Mouse (Mus musculus) bone marrow, adult 2 months (tissue): Measurements from ENCODE around the gene Nrxn1. TPM values are rescaled to one million over a fixed set of nuclear protein-coding genes. Genes with fewer than 3 reads are reported as not detected.
"Not testable (repeated sequence)": the region's sequence is repeated elsewhere in the genome, so short reads cannot be mapped to it uniquely, and the experiment has no call there.

Source experiments
- H3K27ac ChIP-seq: fragments of 200-500 bp; 2 replicates; pipeline ENCODE4 v1.5.1; 2012; ENCODE audit warnings: low read depth, mild to moderate bottlenecking, control low read depth, inconsistent platforms, low read length; ENCODE audit not compliant: control insufficient read depth, poor library complexity, insufficient read depth
- H3K4me1 ChIP-seq: fragments of 200-500 bp; 2 replicates; pipeline ENCODE4 v1.6.1; 2011; ENCODE audit warnings: low read length; ENCODE audit not compliant: control insufficient read depth, insufficient read depth
- H3K4me3 ChIP-seq: fragments of 200-500 bp; replicated peaks from 2 replicates; pipeline ENCODE3; 2011; ENCODE audit warnings: mild to moderate bottlenecking, low read depth, low read length, control low read depth; ENCODE audit not compliant: control insufficient read depth
- CTCF ChIP-seq: fragments of 200-500 bp; IDR thresholded peaks from 2 replicates; pipeline ENCODE4 v1.5.1; 2011; ENCODE audit warnings: low read length, control low read depth; ENCODE audit not compliant: control insufficient read depth, insufficient read depth
- POLR2A ChIP-seq: fragments of 200-500 bp; IDR thresholded peaks from 2 replicates; pipeline ENCODE4 v1.6.1; 2011; ENCODE audit warnings: low read depth, mild to moderate bottlenecking, control low read depth, low read length, borderline replicate concordance; ENCODE audit not compliant: control insufficient read depth
- WGBS: fragments of 180-500 bp; shearing (Covaris S2); methylation state at CpG from one replicate; pipeline ENCODE4 v1.1.7; 2018; 5-methylcytosine and 5-hydroxymethylcytosine counted together
- polyA plus RNA-seq: library from polyadenylated mRNA; stranded (reverse); fragments of >200 nt; gene quantifications from 2 replicates; pipeline ENCODE4 v1.2.4, GENCODE M21; 2011; ENCODE audit warnings: low replicate concordance; ENCODE audit not compliant: missing spikeins, insufficient read depth, insufficient read length

The Nrxn1 gene
- polyA plus RNA-seq, 1 experiment = not detected

GRCm38 (mm10) chr17:90546806-90547205 is 546.1 kb downstream of the Nrxn1 start:
- TF ChIP-seq POLR2A (no peak), CTCF (no peak)
- H3K27ac ChIP-seq = no peak overlapping the region
- no peaks in the 10 kb centered on the region for H3K4me1 ChIP-seq
- no peak overlapping the region for H3K4me3 ChIP-seq
- 87% methylated on average over 4 of the region's 4 CpGs for WGBS

- 78% methylated on average over 8 of the region's 8 CpGs for WGBS
- Histone ChIP-seq H3K4me1 (no peaks in the 10 kb centered on the region), H3K27ac (no peak overlapping the region), H3K4me3 (no peak overlapping the region)
- no peak for TF ChIP-seq CTCF
- TF ChIP-seq POLR2A = no peak
These were observed 548.1 kb downstream of the Nrxn1 start for GRCm38 (mm10) chr17:90544639-90545259.

GRCm38 (mm10) chr17:90543986-90544638 is 548.8 kb downstream of the Nrxn1 start:
- TF ChIP-seq CTCF (no peak), POLR2A (no peak)
- Histone ChIP-seq H3K4me3 (no peak overlapping the region), H3K4me1 (no peaks in the 10 kb centered on the region), H3K27ac (no peak overlapping the region)
- WGBS = 66% methylated on average over 4 of the region's 4 CpGs

DNA sequence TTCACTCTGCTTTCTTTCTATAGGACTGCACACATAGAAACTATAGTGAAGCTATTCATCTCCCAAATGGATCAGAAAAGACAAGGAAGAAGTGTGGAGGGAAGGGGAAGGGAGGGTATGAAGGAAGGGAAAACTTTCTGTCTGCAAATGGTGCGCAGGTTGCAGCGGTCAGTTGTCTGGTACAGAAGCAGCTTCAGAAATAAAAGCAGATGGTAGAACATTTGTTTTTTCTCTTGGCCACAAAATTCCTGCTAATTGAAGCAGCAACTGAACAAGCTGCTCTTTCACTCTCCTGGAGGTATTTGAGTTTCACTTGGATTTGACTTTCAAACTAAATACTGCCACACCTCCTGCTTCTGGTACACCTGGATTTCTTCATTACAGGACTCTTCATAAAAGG is 561.4 kb downstream of the Nrxn1 start:
- Histone ChIP-seq H3K27ac (no peak overlapping the region), H3K4me3 (no peak overlapping the region), H3K4me1 (no peaks in the 10 kb centered on the region)
- TF ChIP-seq CTCF = no peak
- no peak for TF ChIP-seq POLR2A
- WGBS = 100% methylated on average over 2 of the region's 2 CpGs

DNA sequence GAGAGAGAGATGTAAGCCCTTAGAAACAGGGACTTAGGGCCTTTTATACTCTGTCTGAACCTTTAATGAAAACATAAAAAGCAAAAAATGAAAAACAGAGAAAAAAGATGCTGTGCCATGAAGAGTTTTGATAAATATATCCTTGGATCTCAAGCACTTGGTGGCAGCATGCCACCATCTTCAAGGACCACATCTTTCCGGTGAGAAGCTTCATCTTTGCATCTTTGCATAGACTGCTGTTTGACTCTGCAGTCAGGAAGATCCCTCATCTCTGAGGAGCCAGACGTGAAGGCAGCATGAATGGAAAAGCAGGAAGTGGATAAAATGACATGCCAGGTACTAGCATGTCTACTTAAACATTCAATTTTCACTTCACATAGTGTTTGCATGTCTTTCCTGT is 586.8 kb downstream of the Nrxn1 start:
- no peak overlapping the region for H3K27ac ChIP-seq
- no peak overlapping the region for H3K4me3 ChIP-seq
- no peaks in the 10 kb centered on the region for H3K4me1 ChIP-seq
- WGBS = 70% methylated on average over 2 of the region's 2 CpGs
- TF ChIP-seq POLR2A (no peak), CTCF (no peak)

- not testable (repeated sequence) for H3K4me3 ChIP-seq, H3K4me1 ChIP-seq, H3K27ac ChIP-seq
- 80% methylated on average over 7 of the region's 7 CpGs for WGBS
These were observed 588.9 kb downstream of the Nrxn1 start for GRCm38 (mm10) chr17:90503999-90504398.

GRCm38 (mm10) chr17:90501023-90501675 is 591.7 kb downstream of the Nrxn1 start:
- Histone ChIP-seq H3K4me1 (no peaks in the 10 kb centered on the region), H3K4me3 (no peak overlapping the region), H3K27ac (no peak overlapping the region)
- 52% methylated on average over 6 of the region's 6 CpGs for WGBS
- TF ChIP-seq CTCF (no peak), POLR2A (no peak)

GRCm38 (mm10) chr17:90479531-90480250 is 613.2 kb downstream of the Nrxn1 start:
- TF ChIP-seq POLR2A (no peak), CTCF (no peak)
- Histone ChIP-seq H3K4me3 (no peak overlapping the region), H3K4me1 (no peaks in the 10 kb centered on the region), H3K27ac (no peak overlapping the region)

DNA sequence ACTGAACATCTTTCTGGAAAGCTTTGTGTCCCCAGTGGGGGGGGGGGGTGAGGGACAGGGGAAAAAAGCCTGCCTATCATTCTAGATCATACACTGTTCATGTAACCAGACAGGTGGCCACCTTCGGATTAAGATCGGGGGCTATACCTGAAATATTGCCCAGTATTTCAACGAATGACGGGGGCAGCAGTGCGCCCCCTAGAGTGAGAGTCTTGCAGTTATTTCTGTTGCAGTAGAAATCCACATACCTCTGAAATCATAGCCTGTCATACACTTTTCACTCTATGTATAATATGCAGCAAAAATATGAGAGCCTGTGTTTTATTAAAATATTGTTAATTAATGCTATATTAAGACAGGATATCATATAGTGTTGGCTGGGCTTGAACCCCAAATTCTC is 636.1 kb downstream of the Nrxn1 start:
- H3K27ac ChIP-seq = no peak overlapping the region
- 36% methylated on average over 5 of the region's 5 CpGs for WGBS
- H3K4me1 ChIP-seq = no peaks in the 10 kb centered on the region
- no peak for TF ChIP-seq CTCF
- TF ChIP-seq POLR2A = no peak
- H3K4me3 ChIP-seq = no peak overlapping the region
